ENCODE assay signal across 8 mouse cellular contexts in genomic region chr2:27475495-27476302, GRCm38 (mm10). TPM values are rescaled to one million over a fixed set of nuclear protein-coding genes. Genes with fewer than 3 reads are reported as not detected.
DNase-seq lines count a peak whose midpoint lies in the region; ATAC-seq lines count a peak whose summit lies in the region.

No protein-coding gene starts in this region.

- peak overlapping the region; percentile 99 for H3K9ac ChIP-seq in hindbrain, embryonic 11.5 days (ENCODE audit: low read depth, low read length)

- ATAC-seq in hindbrain, embryonic 11.5 days (ENCODE audit: low FRiP score): peak; percentile 99

- H3K4me2 ChIP-seq in hindbrain, embryonic 11.5 days (replicated peaks; ENCODE audit: low read depth, low read length): peak overlapping the region; percentile 87

- DNase-seq in MN1 (ENCODE audit: low spot score): peak; percentile 94
- DNase-seq in cerebellum, adult 9-10 months: peak; percentile 94
- peak; percentile 74 to 93 for DNase-seq in frontal cortex, adult 2 months (ENCODE audit: extremely low spot score in 1 of 2, low spot score in 1 of 2)
- peak; percentile 94 for DNase-seq in hindbrain, embryonic 11.5 days (ENCODE audit: low spot score)
- peak; percentile 86 to 92 for DNase-seq in layer of hippocampus, postnatal 10 days (ENCODE audit: low spot score in 2 of 2)
- DNase-seq in lung, postnatal 10 days: peak; percentile 94
- DNase-seq in ovary, postnatal 36 days (ENCODE audit: low spot score): peak; percentile 94
- peak; percentile 91 for DNase-seq in thymus, postnatal 25 days

- peak overlapping the region; percentile 97 for H3K27ac ChIP-seq in hindbrain, embryonic 11.5 days (ENCODE audit: low read depth, low read length)

- no peaks in the 10 kb centered on the region for H3K9me3 ChIP-seq in hindbrain, embryonic 11.5 days (ENCODE audit: control insufficient read depth, low read length)

- H3K36me3 ChIP-seq in hindbrain, embryonic 11.5 days (ENCODE audit: control insufficient read depth, insufficient read depth, low read length): no peaks in the 10 kb centered on the region

- peaks cover 16% of the 10 kb centered on the region for H3K4me1 ChIP-seq in hindbrain, embryonic 11.5 days (replicated peaks; ENCODE audit: control insufficient read depth, insufficient read depth, low read length)

- 0% methylated on average over 48 of the region's 96 CpGs for WGBS in hindbrain, embryonic 11.5 days

- no peaks in the 10 kb centered on the region for H3K27me3 ChIP-seq in hindbrain, embryonic 11.5 days (ENCODE audit: control insufficient read depth, insufficient read depth, low read length)

- H3K4me3 ChIP-seq in hindbrain, embryonic 11.5 days (ENCODE audit: low read depth, low read length): peak overlapping the region; percentile 98

RNA-seq across cellular contexts. Expression of gene Brd3, which starts 31.8 kb away (rescaled TPM):
- polyA plus RNA-seq in frontal cortex, adult 2 months (2012; rRNA removed): 25.8 and 29.6 TPM in 2 replicates
- 160 and 161 TPM in 2 replicates for polyA plus RNA-seq in hindbrain, embryonic 11.5 days (2014; fragmentation: Nextera tagmentation; extraction: Ambion mirVana)
- 10 to 100 TPM; 79.7 to 80.2 TPM for total RNA-seq in layer of hippocampus, postnatal 10 days (2021)

RNA-seq across cellular contexts. Expression of gene Brd3os, which starts 33.6 kb away (rescaled TPM):
- polyA plus RNA-seq in frontal cortex, adult 2 months (2012; rRNA removed): 40.8 and 44.4 TPM in 2 replicates
- polyA plus RNA-seq in hindbrain, embryonic 11.5 days (2014; fragmentation: Nextera tagmentation; extraction: Ambion mirVana): 15.0 and 17.3 TPM in 2 replicates
- 10 to 100 TPM; 25.3 to 26.6 TPM for total RNA-seq in layer of hippocampus, postnatal 10 days (2021)

RNA-seq across cellular contexts. Expression of gene Wdr5, which starts 39.3 kb away (rescaled TPM):
- polyA plus RNA-seq in frontal cortex, adult 2 months (2012; rRNA removed): 27.8 and 31.8 TPM in 2 replicates
- 58.6 and 62.5 TPM in 2 replicates for polyA plus RNA-seq in hindbrain, embryonic 11.5 days (2014; fragmentation: Nextera tagmentation; extraction: Ambion mirVana)
- 10 to 100 TPM; 42.8 to 44.2 TPM for total RNA-seq in layer of hippocampus, postnatal 10 days (2021)

RNA-seq across cellular contexts. Expression of gene Vav2, which starts 48.9 kb away (rescaled TPM):
- polyA plus RNA-seq in frontal cortex, adult 2 months (2012; rRNA removed): 18.7 and 19.2 TPM in 2 replicates
- 12.9 and 14.9 TPM in 2 replicates for polyA plus RNA-seq in hindbrain, embryonic 11.5 days (2014; fragmentation: Nextera tagmentation; extraction: Ambion mirVana)
- 10 to 100 TPM; 30.3 to 33.4 TPM for total RNA-seq in layer of hippocampus, postnatal 10 days (2021)

Comparison
In these comparisons a context has a peak if more than half of its experiments do, and no peak if none do; other contexts are left out.
1. Peak in every context shown above with its lines: DNase-seq, ATAC-seq, H3K4me3 ChIP-seq and H3K27ac ChIP-seq.